Mouse (Mus musculus) cerebellum, adult 2 months (tissue): ENCODE results near the gene Vps8.

Experiments
- CTCF ChIP-seq: fragments of 200-500 bp; IDR thresholded peaks from 2 replicates; pipeline ENCODE4 v1.5.1; 2011; ENCODE audit warnings: low read depth, mild to moderate bottlenecking, control low read depth, low read length, moderate library complexity, borderline replicate concordance; ENCODE audit not compliant: insufficient read depth
- POLR2A ChIP-seq: fragments of 200-500 bp; IDR thresholded peaks from 2 replicates; pipeline ENCODE4 v1.6.1; 2011; ENCODE audit warnings: low read length, control low read depth, borderline replicate concordance; ENCODE audit not compliant: insufficient read depth

- TF ChIP-seq CTCF (no peak), POLR2A (no peak)
These were observed 76.1 kb downstream of the Vps8 start for GRCm38 (mm10) chr16:21498984-21499383.
